Mouse (Mus musculus) CH12.LX (cell line): ENCODE measurements around the gene Aspscr1. TPM values are rescaled to one million over a fixed set of nuclear protein-coding genes. Genes with fewer than 3 reads are reported as not detected.

Experiments used
- DNase-seq: peaks from one replicate; pipeline ENCODE4 v3.0.0-alpha.2; 2013; ENCODE audit errors: extremely low read depth
- H3K27ac ChIP-seq: 2 replicates; pipeline ENCODE4 v1.5.1; 2012; ENCODE audit warnings: low read depth, mild to moderate bottlenecking, control low read depth, moderate library complexity; ENCODE audit not compliant: insufficient read depth
- H3K27me3 ChIP-seq: replicated peaks from 2 replicates; pipeline ENCODE3; 2012; ENCODE audit warnings: inconsistent platforms
- H3K36me3 ChIP-seq, 2 experiments: replicated peaks in 1 of 2; 2 replicates each; pipeline versions ENCODE3 to v1.6.1; 2012; ENCODE audit warnings: inconsistent platforms in 1 of 2, low read length in 1 of 2, mild to moderate bottlenecking in 1 of 2, mixed read lengths in 1 of 2, moderate library complexity in 1 of 2; ENCODE audit not compliant: control insufficient read depth in 1 of 2, insufficient read depth in 1 of 2
- H3K4me1 ChIP-seq, 2 experiments: 2 replicates each; pipeline ENCODE4 v1.6.1; 2012; ENCODE audit warnings: inconsistent platforms in 1 of 2, moderate library complexity in 1 of 2; ENCODE audit not compliant: insufficient read depth in 2 of 2, control insufficient read depth in 1 of 2
- H3K4me2 ChIP-seq: 2 replicates; pipeline ENCODE4 v1.6.1; 2012; ENCODE audit warnings: low read depth, mild to moderate bottlenecking, control low read depth; ENCODE audit not compliant: poor library complexity, insufficient read depth, severe bottlenecking
- H3K4me3 ChIP-seq, 3 experiments: fragments of 150-350 bp in 1 of 3; sonication (generic) in 1 of 3; replicated peaks in 1 of 3; 2 replicates each; pipeline versions ENCODE3 to v1.5.1; 2011 to 2012; ENCODE audit warnings: low read depth in 2 of 3, low read length in 2 of 3, mild to moderate bottlenecking in 2 of 3, moderate library complexity in 2 of 3, control low read depth in 1 of 3, improper control_type of control experiment in 1 of 3, inconsistent platforms in 1 of 3, mixed read lengths in 1 of 3; ENCODE audit not compliant: poor library complexity in 1 of 3
- H3K79me2 ChIP-seq: replicated peaks from 2 replicates; pipeline ENCODE4 v1.6.1; 2012; ENCODE audit warnings: mild to moderate bottlenecking, moderate library complexity; ENCODE audit not compliant: control insufficient read depth, poor library complexity, insufficient read depth, severe bottlenecking; ENCODE audit errors: extremely low read depth
- H3K9ac ChIP-seq: 2 replicates; pipeline ENCODE4 v1.6.1; 2012; ENCODE audit warnings: low read depth, mild to moderate bottlenecking, control low read depth, moderate library complexity; ENCODE audit not compliant: insufficient read depth
- H3K9me3 ChIP-seq: replicated peaks from 2 replicates; pipeline ENCODE3; 2012; ENCODE audit warnings: low read length, inconsistent platforms, mixed read lengths
- BHLHE40 ChIP-seq: IDR thresholded peaks from 2 replicates; pipeline ENCODE4 v1.6.1; 2011; ENCODE audit warnings: mild to moderate bottlenecking, low read depth, low read length, improper control_type of control experiment
- CHD1 ChIP-seq: IDR thresholded peaks from 2 replicates; pipeline ENCODE4 v1.6.1; 2012; ENCODE audit warnings: low read depth, low read length, improper control_type of control experiment, inconsistent platforms
- CHD2 ChIP-seq: IDR thresholded peaks from 2 replicates; pipeline ENCODE4 v1.6.1; 2011; ENCODE audit warnings: low read length, improper control_type of control experiment
- E2F4 ChIP-seq: IDR thresholded peaks from 2 replicates; pipeline ENCODE4 v1.6.1; 2011; ENCODE audit warnings: low read depth, low read length, improper control_type of control experiment; ENCODE audit not compliant: insufficient replicate concordance
- ELF1 ChIP-seq: IDR thresholded peaks from 2 replicates; pipeline ENCODE4 v1.6.1; 2014; ENCODE audit warnings: low read depth, mild to moderate bottlenecking, inconsistent platforms, low read length, improper control_type of control experiment
- EP300 ChIP-seq: IDR thresholded peaks from 2 replicates; pipeline ENCODE4 v1.6.1; 2011; ENCODE audit warnings: low read length, improper control_type of control experiment
- ETS1 ChIP-seq: conservative IDR thresholded peaks from 2 replicates; pipeline ENCODE4 v1.6.1; 2012; ENCODE audit warnings: low read depth, mild to moderate bottlenecking, inconsistent platforms, low read length, improper control_type of control experiment, moderate library complexity
- HCFC1 ChIP-seq: IDR thresholded peaks from 2 replicates; pipeline ENCODE4 v1.6.1; 2012; ENCODE audit warnings: low read depth, mild to moderate bottlenecking, inconsistent platforms, low read length, improper control_type of control experiment
- IRF4 ChIP-seq: IDR thresholded peaks from 2 replicates; pipeline ENCODE4 v1.6.1; 2014; ENCODE audit warnings: low read depth, mild to moderate bottlenecking, inconsistent platforms, low read length, improper control_type of control experiment
- JUN ChIP-seq: IDR thresholded peaks from 2 replicates; pipeline ENCODE4 v1.6.1; 2011; ENCODE audit warnings: low read depth, mild to moderate bottlenecking, low read length, improper control_type of control experiment, moderate library complexity; ENCODE audit not compliant: insufficient read depth
- JUND ChIP-seq: conservative IDR thresholded peaks from 2 replicates; pipeline ENCODE4 v1.6.1; 2011; ENCODE audit warnings: low read depth, low read length, improper control_type of control experiment
- MAFK ChIP-seq: IDR thresholded peaks from 2 replicates; pipeline ENCODE4 v1.6.1; 2011; ENCODE audit warnings: low read length, improper control_type of control experiment; ENCODE audit not compliant: insufficient replicate concordance
- MAX ChIP-seq: IDR thresholded peaks from 2 replicates; pipeline ENCODE4 v1.6.1; 2011; ENCODE audit warnings: low read length, improper control_type of control experiment
- NELFE ChIP-seq: IDR thresholded peaks from 2 replicates; pipeline ENCODE4 v1.6.1; 2011; ENCODE audit warnings: low read depth, low read length, improper control_type of control experiment
- PAX5 ChIP-seq: IDR thresholded peaks from 2 replicates; pipeline ENCODE4 v1.6.1; 2012; ENCODE audit warnings: low read length, inconsistent platforms, mixed read lengths
- POLR2A ChIP-seq: IDR thresholded peaks from 2 replicates; pipeline ENCODE4 v1.6.1; 2011; ENCODE audit warnings: low read depth, mild to moderate bottlenecking, improper control_type of control experiment, low read length
- POLR2AphosphoS2 ChIP-seq: IDR thresholded peaks from 2 replicates; pipeline ENCODE4 v1.6.1; 2011; ENCODE audit warnings: low read depth, low read length, improper control_type of control experiment
- RAD21 ChIP-seq: IDR thresholded peaks from 2 replicates; pipeline ENCODE4 v1.6.1; 2011; ENCODE audit warnings: low read depth, mild to moderate bottlenecking, low read length, improper control_type of control experiment, moderate library complexity
- RCOR1 ChIP-seq: conservative IDR thresholded peaks from 2 replicates; pipeline ENCODE4 v1.6.1; 2012; ENCODE audit warnings: low read depth, mild to moderate bottlenecking, inconsistent platforms, low read length, improper control_type of control experiment
- SIN3A ChIP-seq: IDR thresholded peaks from 2 replicates; pipeline ENCODE4 v1.6.1; 2012; ENCODE audit warnings: low read length, improper control_type of control experiment, inconsistent platforms
- SMC3 ChIP-seq: IDR thresholded peaks from 2 replicates; pipeline ENCODE4 v1.6.1; 2011; ENCODE audit warnings: low read depth, low read length, improper control_type of control experiment
- TCF12 ChIP-seq: IDR thresholded peaks from 2 replicates; pipeline ENCODE4 v1.6.1; 2014; ENCODE audit warnings: low read depth, mild to moderate bottlenecking, inconsistent platforms, low read length, improper control_type of control experiment
- UBTF ChIP-seq: IDR thresholded peaks from 2 replicates; pipeline ENCODE4 v1.6.1; 2012; ENCODE audit warnings: low read depth, mild to moderate bottlenecking, inconsistent platforms, low read length, improper control_type of control experiment, moderate library complexity
- USF2 ChIP-seq: conservative IDR thresholded peaks from 2 replicates; pipeline ENCODE4 v1.6.1; 2011; ENCODE audit warnings: low read depth, low read length, improper control_type of control experiment
- ZC3H11A ChIP-seq: IDR thresholded peaks from 2 replicates; pipeline ENCODE4 v1.6.1; 2012; ENCODE audit warnings: low read depth, mild to moderate bottlenecking, inconsistent platforms, low read length, improper control_type of control experiment
- ZMIZ1 ChIP-seq: IDR thresholded peaks from 2 replicates; pipeline ENCODE4 v1.6.1; 2012; ENCODE audit warnings: low read depth, mild to moderate bottlenecking, inconsistent platforms, low read length, improper control_type of control experiment
- ZNF384 ChIP-seq: IDR thresholded peaks from 2 replicates; pipeline ENCODE4 v1.6.1; 2012; ENCODE audit warnings: low read depth, low read length, improper control_type of control experiment, inconsistent platforms
- dilution Hi-C: fragments of 300-500 bp; cut with MboI; formaldehyde crosslinking; loops from 2 replicates; pipeline ENCODE4 v1.14.3; 2020; ENCODE audit warnings: low sequenced_read_pairs; ENCODE audit not compliant: extremely low pct_unique_long_range_greater_than_20kb, extremely low pct_ligation_motif_present
- in situ Hi-C: fragments of 300-500 bp; cut with MboI; formaldehyde crosslinking; loops from 3 replicates; pipeline ENCODE4 v1.14.3; 2019; ENCODE audit warnings: low sequenced_read_pairs, low pct_ligation_motif_present, low pct_unique_long_range_greater_than_20kb, mixed read lengths
- polyA plus RNA-seq: library from polyadenylated mRNA; unstranded; fragments of >175 nt; gene quantifications from 2 replicates; pipeline ENCODE4 v1.2.1, GENCODE M21; 2012; ENCODE audit warnings: low read depth; ENCODE audit not compliant: insufficient read length
- total RNA-seq, 2 experiments: library from RNA; depleted of rRNA; stranded (reverse); fragments of 300-350 nt in 1 of 2; fragments of >200 nt in 1 of 2; gene quantifications; 2 replicates each; pipeline ENCODE4 v1.2.3; 2012 to 2014

Gene Aspscr1
- total and polyA plus RNA-seq, 3 experiments = 27.3 to 69.9 (median 34.1) TPM

- in situ Hi-C loops = no loop called here
- Histone ChIP-seq H3K4me2 (no peak overlapping the region), H3K4me3 (no peak overlapping the region)
- TF ChIP-seq ELF1 (no peak), TCF12 (no peak), JUN (no peak), IRF4 (no peak), BHLHE40 (no peak), MAX (no peak), HCFC1 (no peak), MAFK (no peak), ZC3H11A (no peak), USF2 (no peak), SIN3A (no peak), JUND (no peak), ZMIZ1 (no peak), POLR2AphosphoS2 (no peak), ETS1 (no peak), PAX5 (no peak)
- TF ChIP-seq, all 38 proteins: peak for 0
- no peak for DNase-seq
- Histone ChIP-seq H3K4me1 (no peaks in the 10 kb centered on the region), H3K27me3 (peaks cover 37% of the 10 kb centered on the region), H3K27ac (no peak overlapping the region), H3K36me3 (no peaks in the 10 kb centered on the region), H3K9ac (no peak overlapping the region), H3K9me3 (peaks cover under 1% of the 10 kb centered on the region), H3K79me2 (no peaks in the 10 kb centered on the region)
- dilution Hi-C loops = no loop called here
Measured at GRCm38 (mm10) chr11:120665406-120665805, 7.4 kb upstream of the Aspscr1 start.

- in situ Hi-C loops = no loop called here
- TF ChIP-seq CHD2 (no peak), EP300 (no peak), JUN (no peak), CHD1 (no peak), NELFE (no peak), SMC3 (no peak), ZNF384 (no peak), HCFC1 (no peak), UBTF (no peak), JUND (no peak), RCOR1 (no peak), POLR2A (no peak), IRF4 (no peak), E2F4 (no peak), RAD21 (no peak)
- no peaks in the 10 kb centered on the region for H3K36me3 ChIP-seq
- no peaks in the 10 kb centered on the region for H3K9me3 ChIP-seq
- dilution Hi-C loops = no loop called here
- peaks cover 0 to under 1% of the 10 kb centered on the region in 2 experiments; a peak in 1 of 4 replicates for H3K4me1 ChIP-seq
- no peak overlapping the region for H3K27ac ChIP-seq
- no peak overlapping the region for H3K4me2 ChIP-seq
- no peak overlapping the region for H3K4me3 ChIP-seq
- no peak overlapping the region for H3K9ac ChIP-seq
- H3K27me3 ChIP-seq = peaks cover 33% of the 10 kb centered on the region
- DNase-seq = no peak
- no peaks in the 10 kb centered on the region for H3K79me2 ChIP-seq
Measured at GRCm38 (mm10) chr11:120666617-120667016, 6.2 kb upstream of the Aspscr1 start.
